Mouse (Mus musculus) limb, embryonic 10.5 days (tissue): ENCODE data around the gene Mxi1. TPM values are rescaled to one million over a fixed set of nuclear protein-coding genes. Genes with fewer than 3 reads are reported as not detected.

Experiments used
- DNase-seq: peaks from one replicate; pipeline ENCODE4 v3.0.0-alpha.2; 2017; ENCODE audit warnings: low spot score
- H3K27ac ChIP-seq: fragments of 300-500 bp; sonication (generic); 2 replicates; pipeline ENCODE4 v1.5.1; 2016; ENCODE audit warnings: mild to moderate bottlenecking
- H3K27me3 ChIP-seq: fragments of 300-500 bp; sonication (generic); 2 replicates; pipeline ENCODE4 v1.6.1; 2016; ENCODE audit warnings: low read depth, mild to moderate bottlenecking; ENCODE audit not compliant: poor library complexity, severe bottlenecking
- H3K36me3 ChIP-seq: fragments of 300-500 bp; sonication (generic); 2 replicates; pipeline ENCODE4 v1.6.1; 2016; ENCODE audit warnings: mild to moderate bottlenecking, moderate library complexity
- H3K4me1 ChIP-seq: fragments of 300-500 bp; sonication (generic); 2 replicates; pipeline ENCODE4 v1.6.1; 2016
- H3K4me3 ChIP-seq: fragments of 300-500 bp; sonication (generic); 2 replicates; pipeline ENCODE4 v1.5.1; 2016; ENCODE audit warnings: mild to moderate bottlenecking, moderate library complexity
- H3K9me3 ChIP-seq: fragments of 300-500 bp; sonication (generic); replicated peaks from 2 replicates; pipeline ENCODE4 v1.6.1; 2016; ENCODE audit warnings: mild to moderate bottlenecking
- WGBS: fragments of 180-500 bp; shearing (Covaris S2); methylation state at CpG from one replicate; pipeline ENCODE4 v1.1.7; 2016; 5-methylcytosine and 5-hydroxymethylcytosine counted together
- polyA plus RNA-seq: library from polyadenylated mRNA; unstranded; fragments of >200 nt; fragmentation: Nextera tagmentation; extraction: Ambion mirVana; gene quantifications from 2 replicates; pipeline ENCODE4 v1.2.1, GENCODE M21; 2016

Mxi1 gene
- polyA plus RNA-seq, 1 experiment from 2014 or later: 32.4 TPM

DNA sequence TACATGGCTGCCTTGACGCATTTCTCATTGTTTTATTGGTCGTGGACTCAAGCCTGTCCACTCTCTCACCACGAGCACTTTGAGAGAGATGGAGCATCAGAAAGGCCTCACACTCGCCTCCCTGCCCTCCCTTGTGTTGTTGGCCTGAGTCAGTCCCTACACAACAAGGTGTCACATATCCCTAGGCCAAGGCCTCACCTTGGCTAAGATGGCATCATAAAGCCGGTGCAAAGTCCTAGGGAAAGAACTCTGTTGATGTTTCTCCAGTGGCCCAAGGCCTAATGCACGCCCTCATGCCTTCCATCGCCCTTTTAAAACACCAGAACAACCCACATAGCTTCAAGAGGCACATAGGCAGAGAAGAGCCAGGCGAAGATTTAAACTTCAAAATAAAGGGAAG, 30.1 kb upstream of the Mxi1 start:
- Histone ChIP-seq H3K9me3 (no peaks in the 10 kb centered on the region), H3K4me1 (peaks cover 19% of the 10 kb centered on the region), H3K27ac (no peak overlapping the region), H3K36me3 (no peaks in the 10 kb centered on the region), H3K4me3 (no peak overlapping the region), H3K27me3 (no peaks in the 10 kb centered on the region)
- no peak for DNase-seq
- 84% methylated on average over 8 of the region's 8 CpGs for WGBS

DNA sequence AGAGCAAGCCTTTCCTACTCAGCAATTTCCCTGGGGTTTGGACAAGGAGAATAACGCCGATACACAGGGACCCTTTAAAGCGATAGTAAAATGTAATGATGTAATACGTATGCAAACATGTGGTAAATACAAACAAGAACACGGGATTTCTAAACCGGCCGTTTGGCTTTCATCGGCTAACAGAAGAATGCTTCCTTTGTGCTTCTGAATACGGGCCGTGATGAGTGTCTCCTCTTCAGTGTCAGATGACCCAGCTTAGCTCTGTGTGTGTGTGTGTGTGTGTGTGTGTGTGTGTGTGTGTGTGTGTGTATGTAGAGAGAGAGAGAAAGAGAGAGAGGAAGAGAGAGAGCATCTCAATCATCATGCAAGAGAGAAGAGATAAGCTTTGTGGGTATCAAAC, 27.7 kb upstream of the Mxi1 start:
- Histone ChIP-seq H3K27me3 (no peaks in the 10 kb centered on the region), H3K4me1 (peaks cover 5% of the 10 kb centered on the region; the same call in 1 of the 2 replicates), H3K27ac (no peak overlapping the region), H3K36me3 (no peaks in the 10 kb centered on the region), H3K9me3 (no peaks in the 10 kb centered on the region), H3K4me3 (no peak overlapping the region)
- WGBS: 88% methylated on average over 10 of the region's 10 CpGs
- DNase-seq: no peak

DNA sequence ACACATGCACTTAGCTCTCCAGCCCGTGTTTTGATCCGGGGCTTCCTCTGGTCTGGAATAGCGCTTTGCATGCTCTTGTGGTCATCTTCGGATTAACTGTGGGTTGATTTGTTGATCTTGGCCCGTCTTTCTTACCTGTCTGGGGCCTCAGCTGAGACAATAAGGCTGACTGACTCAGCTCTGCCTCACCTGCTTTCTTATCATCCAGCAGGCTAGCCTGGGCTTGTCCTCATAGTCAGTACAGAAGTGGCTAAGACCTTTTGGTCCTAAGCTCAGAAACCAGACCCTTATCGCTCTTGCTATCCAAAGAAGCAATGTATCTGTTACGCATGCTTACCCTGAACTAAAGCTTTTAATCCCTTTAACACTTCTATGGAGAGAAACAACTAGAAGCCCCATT, 26.6 kb upstream of the Mxi1 start:
- no peak overlapping the region for H3K27ac ChIP-seq
- H3K9me3 ChIP-seq: no peaks in the 10 kb centered on the region
- H3K36me3 ChIP-seq: no peaks in the 10 kb centered on the region
- WGBS: 91% methylated on average over 7 of the region's 7 CpGs
- 0 out of 2 replicates have a peak, but pooled peaks cover 4% of the 10 kb centered on the region for H3K4me1 ChIP-seq
- H3K27me3 ChIP-seq: no peaks in the 10 kb centered on the region
- no peak for DNase-seq
- H3K4me3 ChIP-seq: no peak overlapping the region

DNA sequence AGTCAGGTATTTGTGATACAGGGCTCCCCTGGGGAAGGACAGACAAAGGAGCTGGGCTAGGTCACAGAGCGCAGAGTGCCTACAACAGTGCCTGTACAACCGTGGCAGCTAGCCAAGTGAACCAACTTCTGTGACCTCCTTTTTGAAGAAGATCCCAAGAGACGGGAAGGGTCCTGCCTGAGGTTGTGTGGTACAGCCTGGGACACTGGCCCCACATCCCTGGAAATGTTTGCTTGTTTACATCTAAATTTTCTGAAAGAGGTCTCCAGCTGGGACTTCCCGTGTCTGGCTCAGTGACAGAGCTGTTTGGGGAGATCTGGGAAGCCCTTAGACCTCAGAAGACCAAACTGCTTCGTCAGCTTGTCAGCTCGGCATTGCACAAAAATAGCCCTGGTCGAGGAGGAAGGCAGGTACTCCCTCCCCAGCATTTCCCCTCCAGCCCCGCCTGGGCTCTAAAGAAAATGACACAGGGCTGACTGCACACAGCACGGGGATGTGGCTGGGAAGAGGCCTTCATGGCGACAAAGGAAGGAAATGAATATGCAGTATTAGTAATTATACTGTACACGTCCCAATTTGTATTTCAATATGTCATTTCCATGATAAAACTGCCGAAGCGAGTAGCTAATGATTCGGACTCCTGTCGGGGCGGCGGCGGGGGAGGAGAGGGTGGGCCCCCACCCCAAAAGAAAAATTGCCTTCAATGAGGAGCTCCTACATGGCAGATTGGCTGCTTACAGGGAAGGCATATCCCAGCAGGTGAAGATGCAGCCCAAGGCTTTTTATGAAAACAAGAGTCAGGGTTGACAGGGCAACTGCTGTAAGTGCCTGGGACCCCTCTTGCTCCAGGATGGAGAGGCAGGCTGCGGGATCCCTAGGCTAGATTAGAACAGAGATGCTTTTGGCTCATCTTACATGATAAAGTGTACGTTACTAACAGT, 25.8 kb upstream of the Mxi1 start:
- DNase-seq: no peak
- H3K4me1 ChIP-seq: 0 out of 2 replicates have a peak, but pooled peaks cover 4% of the 10 kb centered on the region

DNA sequence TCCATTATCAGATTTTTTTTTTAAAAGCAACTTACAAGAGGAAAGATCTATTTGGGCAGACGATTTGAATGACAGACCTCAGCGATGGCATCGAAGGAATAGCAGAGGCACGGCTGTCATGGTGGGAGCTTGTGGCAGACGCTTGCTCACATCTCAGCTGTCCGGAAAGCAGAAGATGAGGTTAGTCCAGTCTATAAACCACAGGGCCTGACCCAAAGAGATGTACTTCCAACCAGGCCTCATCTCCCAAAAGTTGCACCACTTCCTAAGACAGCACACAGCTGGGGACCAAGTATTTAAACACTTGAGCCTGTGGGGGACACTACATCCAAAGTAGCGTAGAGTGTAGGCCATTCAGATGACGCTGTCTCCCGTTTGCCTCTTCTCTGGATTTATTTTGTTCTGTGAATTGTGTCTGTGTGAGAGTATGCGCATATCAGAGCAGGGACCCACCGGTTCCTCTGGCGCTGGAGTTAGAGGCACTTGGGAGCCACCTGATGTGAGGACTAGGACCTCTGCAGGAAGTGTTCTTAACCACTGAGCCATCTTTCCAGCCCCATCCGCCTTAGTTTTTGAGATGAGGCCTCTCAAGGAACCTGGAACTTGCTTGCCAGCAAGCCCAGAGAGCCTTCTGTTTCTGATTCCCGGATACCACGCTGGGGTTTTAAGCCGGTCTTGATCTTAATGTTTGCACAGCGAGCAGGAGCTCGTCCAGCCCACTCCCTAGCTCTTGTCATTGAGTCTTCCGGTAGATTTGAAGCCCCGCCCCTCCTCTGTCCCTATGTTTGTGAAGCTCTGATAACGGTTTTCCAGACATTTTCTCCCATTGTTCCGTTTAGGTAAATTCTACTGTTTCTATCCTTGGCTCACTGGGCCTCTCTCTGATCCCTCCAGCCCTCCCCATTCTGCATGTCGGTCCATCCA, 13.7 kb upstream of the Mxi1 start:
- Histone ChIP-seq H3K36me3 (no peaks in the 10 kb centered on the region), H3K9me3 (no peaks in the 10 kb centered on the region), H3K4me1 (no peaks in the 10 kb centered on the region), H3K27ac (no peak overlapping the region), H3K27me3 (no peaks in the 10 kb centered on the region), H3K4me3 (no peak overlapping the region)
- no peak for DNase-seq
- 81% methylated on average over 23 of the region's 23 CpGs for WGBS

More for the DNA sequence above, 25.8 kb upstream of the Mxi1 start:
- Histone ChIP-seq H3K4me3 (no peak overlapping the region), H3K27me3 (no peaks in the 10 kb centered on the region), H3K27ac (no peak overlapping the region), H3K9me3 (no peaks in the 10 kb centered on the region), H3K36me3 (no peaks in the 10 kb centered on the region)
- WGBS: 47% methylated on average over 20 of the region's 20 CpGs

DNA sequence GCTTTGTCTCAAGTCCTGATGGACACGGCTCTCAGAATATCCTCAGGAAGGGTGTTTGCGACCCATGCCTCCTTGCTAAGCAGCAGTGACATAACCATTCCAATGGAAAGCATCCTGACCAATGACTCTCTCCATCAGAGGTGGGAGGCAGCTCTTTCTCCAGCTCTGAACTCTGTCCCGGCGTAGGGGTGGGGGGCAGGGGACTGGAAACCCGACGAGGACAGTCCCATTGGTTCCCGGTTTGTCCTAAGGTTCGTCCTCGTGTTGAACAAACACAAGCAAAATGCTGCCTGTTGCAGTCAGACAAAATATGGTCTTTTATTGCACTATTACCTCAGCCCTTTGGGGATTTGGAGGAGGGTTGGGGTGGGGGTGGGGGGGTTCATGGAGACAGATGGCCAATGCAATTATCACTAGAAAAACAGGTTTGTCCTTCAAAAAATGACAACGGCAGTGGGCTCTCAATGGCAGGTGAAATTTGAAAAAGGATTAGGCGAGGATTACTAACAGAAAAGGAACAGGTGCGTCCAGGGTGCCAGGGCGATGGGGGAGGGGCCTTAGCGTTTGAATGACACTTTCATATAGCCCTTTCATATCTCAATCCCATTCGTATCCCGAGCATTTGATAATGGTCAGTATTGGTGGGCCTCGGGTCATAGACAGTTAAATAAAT, 11.0 kb upstream of the Mxi1 start:
- Histone ChIP-seq H3K36me3 (no peaks in the 10 kb centered on the region), H3K9me3 (no peaks in the 10 kb centered on the region), H3K4me1 (no peaks in the 10 kb centered on the region), H3K27me3 (no peaks in the 10 kb centered on the region), H3K27ac (no peak overlapping the region), H3K4me3 (no peak overlapping the region)
- WGBS: 66% methylated on average over 17 of the region's 17 CpGs
- no peak for DNase-seq

DNA sequence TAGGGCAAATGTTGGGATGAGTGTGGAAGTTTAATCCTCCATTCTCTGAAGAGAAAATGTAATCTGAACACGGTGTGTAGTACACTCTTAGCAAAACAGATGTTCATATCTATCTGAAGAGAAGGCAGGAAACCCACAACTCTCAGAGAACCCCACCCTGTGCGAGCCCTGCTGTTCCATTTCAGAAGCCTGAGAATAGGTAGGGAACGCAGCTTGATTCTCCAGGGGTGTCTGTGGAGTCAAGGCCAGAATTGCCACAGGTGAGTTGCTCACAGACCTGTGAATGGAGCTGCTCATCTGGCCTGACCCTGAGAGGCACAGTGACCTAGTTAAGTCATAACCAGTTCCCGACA, 10.5 kb upstream of the Mxi1 start:
- Histone ChIP-seq H3K4me3 (no peak overlapping the region), H3K27me3 (no peaks in the 10 kb centered on the region), H3K9me3 (no peaks in the 10 kb centered on the region), H3K36me3 (no peaks in the 10 kb centered on the region), H3K4me1 (no peaks in the 10 kb centered on the region), H3K27ac (no peak overlapping the region)
- no peak for DNase-seq
- 91% methylated on average over 4 of the region's 4 CpGs for WGBS

DNA sequence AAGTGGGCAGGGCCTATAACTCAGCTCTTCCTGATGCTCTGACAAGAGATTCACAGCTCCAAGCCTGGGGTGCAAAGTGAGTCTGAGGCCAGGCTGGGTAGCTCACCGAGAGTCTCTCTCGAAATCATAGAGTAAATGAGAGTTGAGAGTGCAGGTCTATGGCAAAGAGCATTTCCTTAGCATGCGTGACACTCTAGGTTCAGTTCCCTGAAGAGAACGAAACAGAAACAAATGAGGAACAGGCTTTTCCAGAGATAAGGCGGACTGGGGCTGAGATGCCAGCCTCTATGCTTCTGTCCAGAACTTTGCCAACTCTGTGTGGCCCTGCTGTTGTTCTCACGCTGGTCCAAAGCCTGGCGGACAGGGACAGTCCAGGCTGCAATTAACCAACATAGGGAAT, 6.9 kb upstream of the Mxi1 start:
- Histone ChIP-seq H3K36me3 (no peaks in the 10 kb centered on the region), H3K27me3 (no peaks in the 10 kb centered on the region)
- 89% methylated on average over 7 of the region's 7 CpGs for WGBS

DNA sequence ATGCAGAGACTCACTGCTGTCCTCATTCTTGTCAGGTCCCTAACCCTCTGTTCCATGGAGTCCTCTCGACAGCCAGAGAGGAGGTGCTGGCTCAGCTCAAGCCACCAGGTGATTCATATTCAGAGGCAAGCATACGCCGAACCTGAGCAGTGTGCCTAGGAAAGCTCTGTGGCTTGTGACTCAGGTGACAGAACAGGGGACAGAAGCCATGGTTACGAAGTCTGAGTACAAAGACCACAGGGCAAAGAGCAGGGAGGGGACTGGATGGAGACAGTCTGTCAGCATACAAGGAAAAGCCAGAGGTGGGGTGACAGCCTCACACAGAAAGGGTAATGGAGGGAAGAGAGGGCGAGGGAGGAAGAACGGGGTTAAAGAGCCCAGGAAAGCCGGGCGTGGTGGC, 4.7 kb upstream of the Mxi1 start:
- Histone ChIP-seq H3K9me3 (no peaks in the 10 kb centered on the region), H3K4me1 (peaks cover 24% of the 10 kb centered on the region), H3K27ac (no peak overlapping the region), H3K27me3 (no peaks in the 10 kb centered on the region), H3K4me3 (no peak overlapping the region), H3K36me3 (no peaks in the 10 kb centered on the region)
- 89% methylated on average over 8 of the region's 8 CpGs for WGBS
- DNase-seq: no peak

More for the DNA sequence above, 6.9 kb upstream of the Mxi1 start:
- H3K4me1 ChIP-seq: peaks cover 9% of the 10 kb centered on the region; the same call in 1 of the 2 replicates
- no peaks in the 10 kb centered on the region for H3K9me3 ChIP-seq
- H3K27ac ChIP-seq: no peak overlapping the region
- H3K4me3 ChIP-seq: no peak overlapping the region
- DNase-seq: no peak

DNA sequence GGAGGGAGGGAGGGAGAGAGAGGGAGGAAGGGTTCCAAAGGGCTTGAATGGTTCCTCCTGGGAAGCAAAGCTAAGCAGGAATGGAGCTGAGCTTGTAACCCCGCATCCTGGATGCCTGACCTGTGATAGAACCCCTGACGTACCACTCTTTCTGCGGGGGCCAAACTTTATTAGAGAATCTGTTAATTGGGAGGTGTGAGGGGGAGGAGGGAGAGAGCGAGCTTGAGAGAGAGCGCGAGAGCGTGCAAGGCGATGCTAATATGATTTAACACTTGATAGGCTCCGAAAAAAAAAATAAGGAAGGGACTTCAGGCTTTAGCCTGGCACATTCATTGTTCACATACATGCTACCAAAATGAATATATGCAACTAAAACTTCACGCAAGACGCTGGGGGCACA, 3.6 kb upstream of the Mxi1 start:
- Histone ChIP-seq H3K27ac (no peak overlapping the region), H3K9me3 (no peaks in the 10 kb centered on the region), H3K4me1 (peaks cover 24% of the 10 kb centered on the region), H3K36me3 (no peaks in the 10 kb centered on the region), H3K27me3 (no peaks in the 10 kb centered on the region), H3K4me3 (no peak overlapping the region)
- WGBS: 50% methylated on average over 11 of the region's 11 CpGs
- DNase-seq: no peak

DNA sequence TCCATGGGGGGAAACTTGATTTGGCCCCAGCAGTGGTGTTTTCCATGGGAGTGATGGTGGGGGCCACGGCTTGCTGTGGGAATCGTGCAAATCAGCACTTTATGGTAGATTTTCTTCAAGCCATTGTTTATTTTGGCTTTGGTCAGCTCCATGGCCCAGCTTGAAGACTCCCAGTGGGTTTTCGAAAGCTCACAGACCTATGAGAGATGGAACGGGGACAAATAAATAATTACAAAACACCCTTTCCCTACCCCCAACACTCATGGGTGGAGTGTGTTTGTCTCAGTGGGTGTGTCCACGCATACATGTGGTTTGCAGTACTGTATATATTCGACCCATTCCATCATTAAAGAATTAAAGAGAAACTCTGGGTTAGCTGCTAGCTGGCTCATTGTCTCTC, 3.1 kb upstream of the Mxi1 start:
- Histone ChIP-seq H3K27me3 (no peaks in the 10 kb centered on the region), H3K9me3 (no peaks in the 10 kb centered on the region), H3K4me3 (no peak overlapping the region), H3K36me3 (no peaks in the 10 kb centered on the region), H3K27ac (no peak overlapping the region), H3K4me1 (peaks cover 24% of the 10 kb centered on the region)
- no peak for DNase-seq
- 70% methylated on average over 6 of the region's 6 CpGs for WGBS

DNA sequence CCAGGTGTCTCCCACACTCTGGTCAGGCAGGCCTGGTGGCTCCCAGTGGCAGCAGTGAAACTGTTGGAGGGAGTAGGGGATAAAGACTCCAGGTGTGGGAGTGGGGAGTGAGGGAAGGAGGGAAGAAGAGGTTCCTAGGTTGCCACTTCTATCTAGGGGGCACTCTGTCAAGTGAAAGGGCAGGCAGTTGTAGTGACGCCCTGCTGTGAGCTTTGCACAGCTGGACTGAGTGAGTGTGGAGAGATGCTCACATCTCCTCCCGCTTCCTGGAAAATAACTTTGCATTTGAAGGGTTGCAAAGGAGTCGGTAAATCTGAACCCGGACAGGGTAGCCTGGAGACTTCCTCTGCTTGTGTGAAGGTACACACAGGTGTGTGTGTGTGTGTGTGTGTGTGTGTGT, 687 bp upstream of the Mxi1 start:
- Histone ChIP-seq H3K27ac (no peak overlapping the region), H3K4me1 (peaks cover 32% of the 10 kb centered on the region), H3K9me3 (no peaks in the 10 kb centered on the region), H3K36me3 (no peaks in the 10 kb centered on the region), H3K4me3 (no peak overlapping the region), H3K27me3 (no peaks in the 10 kb centered on the region)
- no peak for DNase-seq
- WGBS: 22% methylated on average over 4 of the region's 4 CpGs
